Mouse (Mus musculus) spleen, adult 2 months (tissue): ENCODE results near the gene Gm21992. TPM values are rescaled to one million over a fixed set of nuclear protein-coding genes. Genes with fewer than 3 reads are reported as not detected.
"Not testable (repeated sequence)": the region's sequence is repeated elsewhere in the genome, so short reads cannot be mapped to it uniquely, and the experiment has no call there.

Source experiments
- DNase-seq, 2 experiments: peaks; one replicate each; pipeline versions ENCODE4 v3.0.0 to v3.0.0-alpha.2; 2012 to 2021; ENCODE audit warnings: low spot score in 2 of 2, low read depth in 1 of 2
- H3K27ac ChIP-seq: fragments of 200-500 bp; 2 replicates; pipeline ENCODE4 v1.5.1; 2012; ENCODE audit warnings: low read length, inconsistent platforms; ENCODE audit not compliant: insufficient read depth
- H3K27me3 ChIP-seq: fragments of 200-500 bp; 2 replicates; pipeline ENCODE4 v1.6.1; 2012; ENCODE audit warnings: mild to moderate bottlenecking, moderate library complexity, low read length, inconsistent platforms; ENCODE audit not compliant: control insufficient read depth, insufficient read depth
- H3K36me3 ChIP-seq: fragments of 200-500 bp; 2 replicates; pipeline ENCODE4 v1.6.1; 2012; ENCODE audit warnings: mild to moderate bottlenecking, low read length, inconsistent platforms; ENCODE audit not compliant: control insufficient read depth, insufficient read depth
- H3K4me1 ChIP-seq: fragments of 200-500 bp; 2 replicates; pipeline ENCODE4 v1.6.1; 2011; ENCODE audit warnings: inconsistent platforms; ENCODE audit not compliant: control insufficient read depth, insufficient read depth, insufficient read length
- H3K4me3 ChIP-seq: fragments of 200-500 bp; 2 replicates; pipeline ENCODE4 v1.5.1; 2011; ENCODE audit warnings: mild to moderate bottlenecking, inconsistent platforms; ENCODE audit not compliant: insufficient read depth, insufficient read length; ENCODE audit errors: extremely low read depth
- CTCF ChIP-seq: fragments of 200-500 bp; IDR thresholded peaks from 2 replicates; pipeline ENCODE4 v1.5.1; 2011; ENCODE audit warnings: mild to moderate bottlenecking, inconsistent platforms; ENCODE audit not compliant: insufficient read depth, insufficient read length, insufficient replicate concordance; ENCODE audit errors: extremely low read depth
- POLR2A ChIP-seq: fragments of 200-500 bp; IDR thresholded peaks from 2 replicates; pipeline ENCODE4 v1.6.1; 2011; ENCODE audit warnings: low read depth, low read length, inconsistent platforms
- WGBS: fragments of 180-500 bp; shearing (Covaris S2); methylation state at CpG from one replicate; pipeline ENCODE4 v1.1.7; 2018; 5-methylcytosine and 5-hydroxymethylcytosine counted together
- polyA plus RNA-seq: library from polyadenylated mRNA; depleted of rRNA; stranded (reverse); fragments of >200 nt; gene quantifications from 2 replicates; pipeline ENCODE4 v1.2.3, GENCODE M21; 2012

Gm21992 gene
- polyA plus RNA-seq, 1 experiment, result 15.0 TPM

DNA sequence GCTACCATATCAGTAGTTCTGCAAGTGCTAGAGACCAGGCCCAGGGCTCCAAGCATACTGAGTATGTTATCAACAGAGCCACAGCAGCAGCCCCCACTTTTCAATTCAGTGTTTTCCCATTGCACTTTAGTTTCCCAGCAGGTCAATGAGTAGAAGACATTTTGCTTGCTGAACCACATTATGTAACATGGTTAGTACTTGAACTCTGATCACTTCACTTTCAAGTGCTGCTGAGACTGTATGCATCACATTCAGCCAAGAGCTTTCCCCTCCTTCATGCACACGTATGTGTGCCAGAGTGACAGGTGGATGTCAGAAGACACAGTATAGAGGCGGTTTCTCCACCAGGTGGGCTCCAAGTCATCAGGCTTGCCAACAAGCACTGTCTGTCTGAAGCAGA, 28.5 kb downstream of the Gm21992 start:
- TF ChIP-seq CTCF (no peak), POLR2A (no peak)
- no peak for DNase-seq
- Histone ChIP-seq H3K36me3 (peaks cover 39% of the 10 kb centered on the region), H3K4me1 (no peaks in the 10 kb centered on the region), H3K4me3 (no peak overlapping the region), H3K27ac (no peak overlapping the region), H3K27me3 (no peaks in the 10 kb centered on the region)
- WGBS, result 91% methylated on average over 2 of the region's 2 CpGs

DNA sequence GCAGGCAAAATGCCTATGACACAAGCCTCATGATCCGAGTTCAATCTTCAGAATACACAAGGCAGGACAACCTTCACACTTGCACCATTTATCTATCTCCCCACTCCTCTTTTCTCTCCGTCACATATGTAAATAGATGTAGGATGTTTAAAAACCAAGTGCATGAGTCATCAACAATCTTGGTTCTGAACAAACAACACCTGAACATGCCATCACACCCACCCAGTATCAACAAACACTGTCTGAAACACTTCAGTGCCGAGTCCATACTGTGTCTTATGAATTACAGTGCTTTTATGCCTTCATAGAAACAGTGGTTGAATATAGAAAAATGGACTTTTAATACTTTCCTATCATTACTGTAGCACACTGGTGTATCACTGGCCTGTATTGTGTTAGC, 38.6 kb downstream of the Gm21992 start:
- Histone ChIP-seq H3K36me3 (peaks cover 30% of the 10 kb centered on the region), H3K27me3 (no peaks in the 10 kb centered on the region), H3K4me1 (no peaks in the 10 kb centered on the region), H3K27ac (no peak overlapping the region), H3K4me3 (no peak overlapping the region)
- no peak for TF ChIP-seq POLR2A
- TF ChIP-seq CTCF, result no peak
- 93% methylated on average over 3 of the region's 3 CpGs for WGBS
- no peak for DNase-seq

DNA sequence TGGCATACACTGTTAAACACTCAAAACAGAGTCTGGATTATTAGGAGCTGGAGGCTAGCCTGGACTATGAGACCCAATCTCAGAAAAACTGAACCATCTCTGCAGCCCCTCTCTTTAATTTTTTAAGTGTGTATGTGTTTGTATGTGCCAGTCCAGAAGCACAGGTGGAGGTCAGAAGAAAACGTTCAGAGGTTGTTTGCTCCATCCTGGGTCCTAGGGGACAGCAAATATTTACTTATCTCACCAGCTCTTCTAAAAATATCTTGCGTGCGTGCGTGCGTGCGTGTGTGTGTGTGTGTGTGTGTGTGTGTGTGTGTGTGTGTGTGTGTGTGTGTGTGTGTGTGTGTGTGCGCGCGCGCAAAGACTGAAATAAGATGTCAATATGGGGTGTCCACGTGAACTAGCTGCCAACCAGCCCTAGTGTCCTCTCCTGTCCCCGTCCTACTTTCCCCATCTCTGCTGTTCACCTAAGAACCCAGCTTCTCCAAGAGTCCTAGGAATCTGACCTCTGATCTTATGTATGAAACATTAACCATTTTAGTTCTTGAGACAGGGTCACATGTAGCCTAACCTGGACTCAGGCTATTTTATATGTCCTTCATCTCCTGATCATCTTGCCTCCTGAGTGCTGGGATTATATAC, 43.8 kb downstream of the Gm21992 start:
- Histone ChIP-seq H3K36me3 (peaks cover 18% of the 10 kb centered on the region), H3K27ac (no peak overlapping the region), H3K27me3 (no peaks in the 10 kb centered on the region), H3K4me1 (no peaks in the 10 kb centered on the region), H3K4me3 (no peak overlapping the region)
- 95% methylated on average over 12 of the region's 12 CpGs for WGBS
- TF ChIP-seq CTCF, result no peak
- TF ChIP-seq POLR2A, result no peak
- DNase-seq, result no peak

DNA sequence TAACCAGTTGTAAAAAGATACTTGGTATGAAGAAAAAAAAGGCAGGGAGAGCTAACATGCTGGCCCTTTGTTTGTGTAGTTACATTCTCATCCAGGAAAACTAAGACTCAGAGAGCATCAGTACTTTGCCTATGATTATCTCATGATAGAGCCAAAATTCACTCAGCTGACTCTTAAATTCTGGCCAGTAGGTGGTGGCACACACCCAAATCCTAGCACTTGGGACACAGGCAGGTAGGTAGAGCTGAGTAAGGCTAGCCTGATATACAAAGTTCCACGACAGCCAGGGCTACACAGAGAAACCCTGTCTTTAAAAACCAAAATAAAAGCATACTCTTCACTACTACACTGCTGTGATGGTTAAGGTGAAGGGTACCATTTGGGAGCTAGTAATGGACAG, 48.5 kb downstream of the Gm21992 start:
- Histone ChIP-seq H3K27me3 (no peaks in the 10 kb centered on the region), H3K36me3 (peaks cover 10% of the 10 kb centered on the region), H3K4me3 (no peak overlapping the region), H3K4me1 (0 out of 2 replicates have a peak, but pooled peaks cover 1% of the 10 kb centered on the region), H3K27ac (no peak overlapping the region)
- DNase-seq, result no peak
- TF ChIP-seq POLR2A (no peak), CTCF (no peak)
- WGBS, result 73% methylated on average over 1 of the region's 1 CpGs

DNA sequence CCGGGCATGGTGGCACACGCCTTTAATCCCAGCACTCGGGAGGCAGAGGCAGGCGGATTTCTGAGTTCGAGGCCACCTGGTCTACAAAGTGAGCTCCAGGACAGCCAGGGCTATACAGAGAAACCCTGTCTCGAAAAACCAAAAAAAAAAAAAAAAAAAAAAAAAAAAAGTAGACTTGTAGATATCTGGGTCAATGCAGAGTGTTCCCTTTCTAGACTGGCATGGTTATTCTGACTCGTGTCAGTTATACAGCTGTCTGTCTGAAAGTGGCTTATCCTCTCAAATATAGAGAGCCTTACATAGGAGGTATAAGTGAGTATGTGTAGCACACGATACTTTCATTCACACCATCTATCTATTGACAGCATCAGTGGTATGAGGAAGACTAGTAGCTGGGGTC, 50.9 kb downstream of the Gm21992 start:
- peaks cover 12% of the 10 kb centered on the region for H3K36me3 ChIP-seq
- not testable (repeated sequence) for H3K4me3 ChIP-seq, H3K27me3 ChIP-seq, H3K27ac ChIP-seq, H3K4me1 ChIP-seq, DNase-seq
- 82% methylated on average over 8 of the region's 8 CpGs for WGBS

DNA sequence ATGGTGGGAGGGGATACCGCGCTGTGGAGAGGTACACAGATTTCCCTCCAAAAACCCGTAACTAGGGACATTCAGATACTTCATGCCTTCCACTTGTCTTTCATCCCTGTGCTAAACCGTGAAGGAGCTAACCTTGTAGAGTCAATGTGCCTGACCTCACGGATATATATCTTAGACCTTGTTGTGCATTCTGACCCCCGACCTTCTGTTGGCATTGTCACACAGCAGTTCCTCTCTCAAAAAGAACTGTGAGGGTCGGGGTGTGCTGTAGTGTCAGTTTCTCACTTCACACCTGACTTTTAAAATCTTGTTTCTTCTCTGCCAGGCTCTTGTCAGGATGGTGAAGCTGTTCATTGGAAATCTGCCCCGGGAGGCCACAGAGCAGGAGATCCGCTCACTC, 54.5 kb downstream of the Gm21992 start:
- TF ChIP-seq CTCF (no peak), POLR2A (no peak)
- Histone ChIP-seq H3K27me3 (no peaks in the 10 kb centered on the region), H3K4me1 (peaks cover 6% of the 10 kb centered on the region; the same call in 1 of the 2 replicates), H3K4me3 (peak overlapping the region; percentile 97), H3K27ac (0 out of 2 replicates have a peak overlapping the region, but pooled peaks have one; percentile 93), H3K36me3 (peaks cover 4% of the 10 kb centered on the region)
- WGBS, result 13% methylated on average over 9 of the region's 9 CpGs
- no peak for DNase-seq

DNA sequence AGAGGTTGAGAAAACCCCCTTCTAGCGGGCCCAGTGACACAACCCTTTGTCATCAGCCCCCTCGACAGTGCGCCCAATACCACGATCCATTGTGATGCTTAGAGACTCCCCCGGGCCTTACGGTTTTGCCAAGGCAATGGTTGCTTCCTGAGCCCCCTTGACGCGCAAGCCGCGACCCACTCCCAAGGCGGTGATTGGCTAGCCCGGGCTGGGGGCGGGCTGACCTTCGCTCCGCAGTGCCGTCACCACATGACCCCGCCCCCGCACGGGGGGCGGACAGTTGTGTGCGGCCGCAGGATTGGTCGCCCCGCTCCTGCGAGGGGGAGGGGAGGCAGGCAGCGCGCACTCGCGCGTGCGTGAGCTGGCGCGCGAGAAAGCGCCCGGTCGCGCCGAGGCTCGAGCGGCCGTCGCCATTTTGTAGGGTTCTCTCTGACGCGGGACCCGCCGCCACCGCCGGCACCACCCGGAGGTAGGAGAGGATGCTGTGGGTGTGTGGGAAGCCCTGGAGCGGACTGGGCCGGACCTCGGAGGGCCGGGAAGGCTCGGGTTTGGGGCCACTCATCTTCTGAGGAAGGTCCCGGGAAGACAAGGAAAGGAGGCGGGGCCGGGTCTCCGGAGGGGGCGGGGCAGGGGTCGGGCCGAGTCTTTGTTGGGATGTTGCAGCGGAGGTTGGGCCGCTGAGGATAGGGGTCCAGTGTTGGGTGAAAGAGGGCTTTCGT, 55.1 kb downstream of the Gm21992 start, which contains the start of gene Rbm4b:
Rbm4b (plus strand) TSS at position 305 of the 719 bp plus-strand sequence.
- H3K27ac ChIP-seq, result peak within 1 kb of the TSS; percentile 93
- under 1% methylated on average over 65 of the region's 65 CpGs for WGBS
- peak within 1 kb of the TSS; percentile 97 for H3K4me3 ChIP-seq
- peaks cover 3% of the 10 kb centered on the region for H3K36me3 ChIP-seq
- H3K27me3 ChIP-seq, result no peaks in the 10 kb centered on the region
- H3K4me1 ChIP-seq, result peaks cover 6% of the 10 kb centered on the region; the same call in 1 of the 2 replicates
- DNase-seq, result peak; percentile 92 to 95
- TF ChIP-seq CTCF (no peak), POLR2A (peak; percentile 61)
